Mouse (Mus musculus): ENCODE results near the gene Gm20931. TPM values are rescaled to one million over a fixed set of nuclear protein-coding genes. Genes with fewer than 3 reads are reported as not detected.
"Not testable (repeated sequence)": the region's sequence is repeated elsewhere in the genome, so short reads cannot be mapped to it uniquely, and the experiment has no call there.

The Gm20931 gene
- polyA plus RNA-seq (2016; fragmentation: Nextera tagmentation; extraction: Ambion mirVana): not detected in 2 replicates

- H3K9ac ChIP-seq; H3K27me3 ChIP-seq; ATAC-seq (ENCODE audit: low FRiP score); H3K4me1 ChIP-seq; H3K4me3 ChIP-seq; H3K9me3 ChIP-seq (replicated peaks); H3K36me3 ChIP-seq; H3K27ac ChIP-seq; H3K4me2 ChIP-seq (replicated peaks): not testable (repeated sequence)
- no CpG with 5 or more reads among the region's 6 CpGs for WGBS
Observed at GRCm38 (mm10) chrY:55213420-55213819, at the start of gene Gm20931. Gene Gm20931 (plus strand): TSS chrY:55213720.
